Comparison of ENCODE assay signal across 34 mouse cellular contexts in genomic region chr6:64293761-64294160, GRCm38 (mm10).
"Had no signal": no experiment of that assay in that cellular context is flagged by ENCODE, and none has a peak within 500 bp of the region (broad histone marks: within the 10 kb centered on the region; RNA-seq: fewer than 3 reads in every experiment).

No protein-coding gene starts in this region.

- DNase-seq: heart, postnatal 10 days; heart, postnatal 14 days; heart, postnatal 36 days; heart, postnatal 4 days; kidney, adult 11 months; kidney, adult 18-20 months; kidney, adult 2 months; kidney, adult 8-10 months; kidney, adult 9 months; kidney, postnatal 10 days; kidney, postnatal 14 days; kidney, postnatal 25 days; kidney, postnatal 36 days; layer of hippocampus, adult 9-11 months; layer of hippocampus, postnatal 36 days had no signal

- H3K4me3 ChIP-seq: heart, embryonic 12.5 days; heart, embryonic 13.5 days; heart, embryonic 15.5 days; hindbrain, embryonic 10.5 days; hindbrain, embryonic 12.5 days; hindbrain, embryonic 13.5 days; hindbrain, embryonic 15.5 days; intestine, embryonic 15.5 days; kidney, embryonic 15.5 days; layer of hippocampus, adult 2 months; left cerebral cortex, adult 2 months had no signal

- H3K36me3 ChIP-seq: heart, embryonic 12.5 days; heart, embryonic 13.5 days; heart, embryonic 15.5 days; hindbrain, embryonic 10.5 days; hindbrain, embryonic 12.5 days; hindbrain, embryonic 13.5 days; hindbrain, embryonic 15.5 days; intestine, embryonic 15.5 days; kidney, embryonic 15.5 days had no signal

- H3K9me3 ChIP-seq: heart, embryonic 12.5 days; heart, embryonic 13.5 days; heart, embryonic 15.5 days; hindbrain, embryonic 10.5 days; hindbrain, embryonic 12.5 days; hindbrain, embryonic 13.5 days; hindbrain, embryonic 15.5 days; intestine, embryonic 15.5 days; kidney, embryonic 15.5 days had no signal

- H3K9ac ChIP-seq: heart, embryonic 12.5 days; heart, embryonic 13.5 days; heart, embryonic 15.5 days; hindbrain, embryonic 12.5 days; hindbrain, embryonic 13.5 days; hindbrain, embryonic 14.5 days; hindbrain, embryonic 15.5 days; intestine, embryonic 15.5 days; kidney, embryonic 15.5 days had no signal

- ATAC-seq: hindbrain, embryonic 16.5 days; hindbrain, postnatal 0 days; inflammation-experienced regulatory T-cells, adult 6 months; intestine, embryonic 15.5 days; intestine, embryonic 16.5 days; intestine, postnatal 0 days had no signal

- H3K27ac ChIP-seq: heart, embryonic 13.5 days; heart, embryonic 15.5 days; hindbrain, embryonic 10.5 days; hindbrain, embryonic 12.5 days; hindbrain, embryonic 13.5 days; hindbrain, embryonic 14.5 days; hindbrain, embryonic 15.5 days; hindbrain, postnatal 0 days; intestine, embryonic 15.5 days; kidney, embryonic 15.5 days; kidney, postnatal 0 days; layer of hippocampus, adult 2 months; left cerebral cortex, adult 2 months had no signal

- H3K27me3 ChIP-seq: heart, embryonic 12.5 days; heart, embryonic 13.5 days; heart, embryonic 15.5 days; hindbrain, embryonic 12.5 days; hindbrain, embryonic 13.5 days; hindbrain, embryonic 15.5 days; intestine, embryonic 15.5 days; kidney, embryonic 15.5 days had no signal

- H3K4me1 ChIP-seq: heart, embryonic 12.5 days; heart, embryonic 13.5 days; heart, embryonic 15.5 days; hindbrain, embryonic 10.5 days; hindbrain, embryonic 12.5 days; hindbrain, embryonic 13.5 days; hindbrain, embryonic 15.5 days; intestine, embryonic 15.5 days; kidney, embryonic 15.5 days had no signal

- H3K4me2 ChIP-seq: heart, embryonic 11.5 days; heart, embryonic 12.5 days; heart, embryonic 13.5 days; heart, embryonic 15.5 days; hindbrain, embryonic 12.5 days; hindbrain, embryonic 13.5 days; hindbrain, embryonic 14.5 days; hindbrain, embryonic 15.5 days; intestine, embryonic 15.5 days; kidney, embryonic 15.5 days had no signal
